Mouse (Mus musculus): ENCODE measurements at regions not wholly inside any gene's neighbourhood (a gene's known extent, or its start where the extent isn't known, plus 50 kb on each side); places are given as distances from the start of the nearest gene placed in this dataset.

DNA sequence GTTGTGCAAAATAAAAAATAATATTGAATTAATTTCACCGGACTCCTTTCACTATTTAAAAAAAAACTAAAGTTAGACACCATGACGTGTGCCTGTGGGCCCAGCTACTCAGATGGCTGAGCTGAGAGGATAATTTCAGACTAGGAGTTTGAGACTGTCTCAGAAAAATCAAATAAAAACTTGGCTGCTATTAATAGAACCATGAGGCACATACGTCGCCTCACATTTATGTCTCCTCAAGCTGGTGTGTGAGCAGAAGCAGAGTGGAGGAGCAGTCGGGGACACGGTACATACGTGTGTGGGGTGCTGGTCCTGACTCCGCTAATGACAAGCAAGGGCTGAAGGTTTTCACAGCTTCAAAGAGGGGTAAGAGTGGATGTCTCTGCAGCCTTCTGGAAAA lies 52.8 kb upstream of the Dmrtb1 start:
- Histone ChIP-seq H3K27ac (replicated peaks) (no peak overlapping the region), H3K4me3 (no peak overlapping the region), H3K27me3 (peaks cover 42% of the 10 kb centered on the region), H3K9me3 (no peaks in the 10 kb centered on the region), H3K36me3 (no peaks in the 10 kb centered on the region), H3K4me1 (peaks cover 39% of the 10 kb centered on the region), H3K9ac (replicated peaks) (no peak overlapping the region), H3K4me2 (replicated peaks) (no peak overlapping the region)
- 91% methylated on average over 8 of the region's 8 CpGs for WGBS
- no peak for ATAC-seq (ENCODE audit: low FRiP score, low read depth)

- no peak overlapping the region for H3K27ac ChIP-seq (replicated peaks)
- no peaks in the 10 kb centered on the region for H3K36me3 ChIP-seq
- ATAC-seq (ENCODE audit: low FRiP score, low read depth), result peak; percentile 69
- no peaks in the 10 kb centered on the region for H3K9me3 ChIP-seq
- H3K4me1 ChIP-seq, result peaks cover 32% of the 10 kb centered on the region
- no peak overlapping the region for H3K9ac ChIP-seq (replicated peaks)
- no peak overlapping the region for H3K4me2 ChIP-seq (replicated peaks)
- H3K27me3 ChIP-seq, result peaks cover 45% of the 10 kb centered on the region
- 8% methylated on average over 6 of the region's 6 CpGs for WGBS
- H3K4me3 ChIP-seq, result no peak overlapping the region
Observed at GRCm38 (mm10) chr4:107737907-107738306, 53.9 kb upstream of the Dmrtb1 start.

GRCm38 (mm10) chr4:107738776-107739175 lies 54.7 kb upstream of the Dmrtb1 start:
- H3K4me2 ChIP-seq (replicated peaks), result no peak overlapping the region
- H3K4me3 ChIP-seq, result no peak overlapping the region
- no peak overlapping the region for H3K27ac ChIP-seq (replicated peaks)
- no peak for ATAC-seq (ENCODE audit: low FRiP score, low read depth)
- peaks cover 46% of the 10 kb centered on the region for H3K27me3 ChIP-seq
- H3K4me1 ChIP-seq, result peaks cover 32% of the 10 kb centered on the region
- H3K9ac ChIP-seq (replicated peaks), result no peak overlapping the region
- no peaks in the 10 kb centered on the region for H3K36me3 ChIP-seq
- WGBS, result 82% methylated on average over 9 of the region's 9 CpGs
- H3K9me3 ChIP-seq, result no peaks in the 10 kb centered on the region

DNA sequence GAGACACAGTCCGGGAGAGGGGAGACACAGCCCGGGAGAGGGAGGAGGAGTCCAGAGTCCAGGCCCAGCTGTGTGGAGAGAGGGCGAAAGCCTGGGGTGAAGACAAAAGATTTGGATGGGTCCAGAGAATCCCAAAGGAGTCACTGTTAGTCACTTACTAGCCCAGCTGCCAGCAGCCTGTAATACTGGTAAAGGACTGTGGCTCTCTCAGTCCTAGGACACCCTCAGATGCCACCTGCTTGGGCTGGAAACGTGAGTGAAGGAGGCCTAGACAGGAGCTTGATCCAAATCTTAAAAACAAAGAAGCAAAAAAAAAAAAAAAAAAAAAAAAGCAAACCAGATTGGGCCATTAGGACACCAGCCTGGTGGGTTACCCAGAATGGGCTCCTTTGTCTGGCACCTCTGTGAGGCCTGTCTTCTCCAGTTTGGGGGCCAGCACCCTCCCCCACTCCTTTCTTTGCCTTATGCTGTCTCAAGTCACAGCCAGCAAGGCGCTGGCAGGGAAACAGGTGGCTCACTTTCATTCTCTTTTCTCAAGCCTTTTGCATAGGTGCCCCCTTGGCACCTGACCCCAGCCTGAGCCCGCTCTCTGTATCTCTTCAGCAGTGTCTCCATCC lies 55.9 kb upstream of the Dmrtb1 start:
- Histone ChIP-seq H3K36me3 (no peaks in the 10 kb centered on the region), H3K4me1 (peaks cover 35% of the 10 kb centered on the region), H3K9me3 (no peaks in the 10 kb centered on the region), H3K27me3 (peaks cover 39% of the 10 kb centered on the region), H3K9ac (replicated peaks) (0 out of 2 replicates have a peak overlapping the region, but pooled peaks have one; percentile 24), H3K4me2 (replicated peaks) (no peak overlapping the region), H3K27ac (replicated peaks) (no peak overlapping the region), H3K4me3 (no peak overlapping the region)
- no peak for ATAC-seq (ENCODE audit: low FRiP score, low read depth)
- 49% methylated on average over 6 of the region's 6 CpGs for WGBS

- Histone ChIP-seq H3K9ac (replicated peaks) (no peak overlapping the region), H3K4me3 (no peak overlapping the region), H3K36me3 (no peaks in the 10 kb centered on the region), H3K4me2 (replicated peaks) (no peak overlapping the region), H3K27me3 (peaks cover 37% of the 10 kb centered on the region), H3K4me1 (peaks cover 46% of the 10 kb centered on the region), H3K27ac (replicated peaks) (0 out of 2 replicates have a peak overlapping the region, but pooled peaks have one; percentile 2), H3K9me3 (no peaks in the 10 kb centered on the region)
- ATAC-seq (ENCODE audit: low FRiP score, low read depth), result no peak
- WGBS, result 33% methylated on average over 2 of the region's 2 CpGs
Observed at GRCm38 (mm10) chr4:107743646-107744045, 58.4 kb upstream of the Lrp8 start.

DNA sequence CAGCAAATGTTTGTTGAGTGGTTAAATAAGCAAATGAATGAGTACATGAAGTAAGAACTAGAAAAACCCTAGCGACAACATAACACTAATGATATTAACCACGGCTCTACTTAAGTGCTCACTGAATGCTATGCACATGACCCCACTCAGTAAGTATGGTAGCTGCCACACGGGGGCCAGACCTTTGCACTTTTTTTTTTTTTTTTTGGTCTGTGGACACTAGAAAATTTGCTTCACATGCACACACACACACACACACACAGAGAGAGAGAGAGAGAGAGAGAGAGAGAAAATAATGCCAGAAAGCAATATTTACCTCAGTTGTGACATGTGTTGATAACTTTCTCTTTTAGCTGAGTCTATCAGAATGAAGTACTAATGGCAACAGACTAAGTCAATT lies 55.7 kb upstream of the Lrp8 start:
- peaks cover 28% of the 10 kb centered on the region for H3K4me1 ChIP-seq
- no peak overlapping the region for H3K27ac ChIP-seq (replicated peaks)
- H3K4me3 ChIP-seq, result no peak overlapping the region
- no peak overlapping the region for H3K9ac ChIP-seq (replicated peaks)
- ATAC-seq (ENCODE audit: low FRiP score, low read depth), result no peak
- H3K27me3 ChIP-seq, result peaks cover 36% of the 10 kb centered on the region
- H3K36me3 ChIP-seq, result no peaks in the 10 kb centered on the region
- no peak overlapping the region for H3K4me2 ChIP-seq (replicated peaks)
- WGBS, result 69% methylated on average over 3 of the region's 3 CpGs
- no peaks in the 10 kb centered on the region for H3K9me3 ChIP-seq

DNA sequence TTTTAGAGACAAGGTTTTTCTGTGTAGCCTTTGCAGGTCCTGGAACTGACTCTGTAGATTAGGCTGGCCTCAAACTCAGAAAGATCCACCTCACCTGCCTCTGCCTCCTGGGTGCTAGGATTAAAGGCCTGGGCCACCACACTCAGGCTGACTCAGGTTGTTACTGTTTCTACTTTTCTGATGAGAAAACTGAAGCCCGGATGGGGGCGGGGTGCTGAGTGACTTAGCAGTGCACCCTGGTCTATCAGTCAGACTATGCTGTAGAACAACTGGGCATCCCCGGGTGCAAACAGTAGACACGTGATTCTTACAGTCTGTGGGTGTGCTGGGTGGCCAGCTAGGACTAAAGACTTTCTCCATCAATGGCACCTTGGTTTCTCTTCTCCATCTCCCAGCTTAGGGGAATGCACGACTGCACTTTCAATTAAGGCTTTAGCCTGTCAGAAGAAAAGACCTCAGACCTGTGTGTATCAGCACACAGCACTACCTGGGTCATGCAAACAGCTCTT lies 55.1 kb upstream of the Lrp8 start:
- H3K27ac ChIP-seq (replicated peaks), result no peak overlapping the region
- H3K36me3 ChIP-seq, result no peaks in the 10 kb centered on the region
- no peak overlapping the region for H3K4me3 ChIP-seq
- 85% methylated on average over 5 of the region's 5 CpGs for WGBS
- no peaks in the 10 kb centered on the region for H3K9me3 ChIP-seq
- no peak for ATAC-seq (ENCODE audit: low FRiP score, low read depth)
- H3K4me1 ChIP-seq, result peaks cover 28% of the 10 kb centered on the region
- no peak overlapping the region for H3K9ac ChIP-seq (replicated peaks)
- peaks cover 35% of the 10 kb centered on the region for H3K27me3 ChIP-seq
- H3K4me2 ChIP-seq (replicated peaks), result no peak overlapping the region

DNA sequence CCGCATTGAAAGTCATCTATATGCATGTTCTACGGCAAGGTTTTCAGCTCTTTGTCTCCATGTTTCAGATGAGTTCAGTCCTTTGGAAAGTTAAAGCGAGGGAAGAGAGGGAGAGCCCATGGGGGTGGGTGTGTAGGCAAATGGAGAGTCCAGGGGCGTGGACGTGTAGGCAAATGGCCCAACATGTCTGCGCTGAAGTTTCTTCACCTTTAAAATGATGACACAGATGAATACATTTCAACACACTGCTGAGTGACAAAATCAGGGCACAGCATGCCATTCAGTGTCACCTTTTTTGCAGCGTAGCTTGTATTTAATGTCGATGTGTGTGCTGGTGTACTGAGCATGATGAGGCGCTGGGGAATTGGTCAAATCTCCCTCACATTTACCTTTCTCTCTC lies 54.6 kb upstream of the Lrp8 start:
- Histone ChIP-seq H3K9ac (replicated peaks) (no peak overlapping the region), H3K27me3 (peaks cover 32% of the 10 kb centered on the region), H3K4me2 (replicated peaks) (no peak overlapping the region), H3K27ac (replicated peaks) (no peak overlapping the region), H3K9me3 (no peaks in the 10 kb centered on the region), H3K4me3 (no peak overlapping the region), H3K4me1 (peaks cover 28% of the 10 kb centered on the region), H3K36me3 (no peaks in the 10 kb centered on the region)
- 86% methylated on average over 9 of the region's 9 CpGs for WGBS
- ATAC-seq (ENCODE audit: low FRiP score, low read depth), result no peak

GRCm38 (mm10) chr4:107747907-107748628 lies 54.0 kb upstream of the Lrp8 start:
- ATAC-seq (ENCODE audit: low FRiP score, low read depth), result no peak
- 77% methylated on average over 13 of the region's 13 CpGs for WGBS

DNA sequence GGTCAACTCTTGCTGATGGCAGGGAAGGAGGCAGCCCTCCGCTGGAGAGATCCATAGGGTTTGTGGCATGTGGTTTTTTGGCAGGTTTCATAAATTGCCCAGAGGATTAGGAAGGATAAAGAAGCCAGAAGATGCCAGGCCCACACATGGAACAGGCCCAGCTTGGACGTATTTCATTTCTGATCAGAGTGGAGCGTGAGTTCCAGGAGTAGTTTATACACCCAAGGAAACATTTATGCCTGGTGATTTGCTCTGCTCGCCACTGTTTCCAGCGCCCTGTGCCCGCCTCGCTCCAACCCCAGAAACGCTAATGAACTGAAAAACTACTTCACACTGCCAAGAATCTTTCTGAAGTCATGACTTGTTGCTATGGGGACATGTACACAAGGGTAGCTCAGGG lies 53.0 kb upstream of the Lrp8 start:
- Histone ChIP-seq H3K27me3 (peaks cover 18% of the 10 kb centered on the region; the same call in 1 of the 2 replicates), H3K4me1 (peaks cover 18% of the 10 kb centered on the region), H3K36me3 (no peaks in the 10 kb centered on the region), H3K4me3 (no peak overlapping the region), H3K9ac (replicated peaks) (no peak overlapping the region), H3K9me3 (no peaks in the 10 kb centered on the region), H3K4me2 (replicated peaks) (no peak overlapping the region), H3K27ac (replicated peaks) (no peak overlapping the region)
- no peak for ATAC-seq (ENCODE audit: low FRiP score, low read depth)
- 93% methylated on average over 8 of the region's 8 CpGs for WGBS

More at GRCm38 (mm10) chr4:107747907-107748628, 54.0 kb upstream of the Lrp8 start:
- Histone ChIP-seq H3K27me3 (peaks cover 27% of the 10 kb centered on the region; the same call in 1 of the 2 replicates), H3K9me3 (no peaks in the 10 kb centered on the region), H3K36me3 (no peaks in the 10 kb centered on the region), H3K27ac (replicated peaks) (no peak overlapping the region), H3K4me2 (replicated peaks) (no peak overlapping the region), H3K9ac (replicated peaks) (no peak overlapping the region), H3K4me3 (no peak overlapping the region), H3K4me1 (peaks cover 24% of the 10 kb centered on the region)

- Histone ChIP-seq H3K27me3 (peaks cover 18% of the 10 kb centered on the region; the same call in 1 of the 2 replicates), H3K4me1 (peaks cover 14% of the 10 kb centered on the region), H3K9ac (replicated peaks) (no peak overlapping the region), H3K9me3 (no peaks in the 10 kb centered on the region), H3K36me3 (no peaks in the 10 kb centered on the region), H3K4me3 (no peak overlapping the region), H3K27ac (replicated peaks) (no peak overlapping the region), H3K4me2 (replicated peaks) (no peak overlapping the region)
- WGBS, result 68% methylated on average over 9 of the region's 9 CpGs
- ATAC-seq (ENCODE audit: low FRiP score, low read depth), result no peak
Observed at GRCm38 (mm10) chr4:107750017-107750416, 52.0 kb upstream of the Lrp8 start.

Measured in midbrain, embryonic 12.5 days (tissue).